Mouse (Mus musculus): ENCODE measurements around the gene Sult1a1.

Sult1a1 gene

GRCm38 (mm10) chr7:126625369-126625768 is 50.9 kb downstream of the Sult1a1 start:
- peak; percentile 71 for DNase-seq (ENCODE audit: extremely low read depth, low read depth)

DNA sequence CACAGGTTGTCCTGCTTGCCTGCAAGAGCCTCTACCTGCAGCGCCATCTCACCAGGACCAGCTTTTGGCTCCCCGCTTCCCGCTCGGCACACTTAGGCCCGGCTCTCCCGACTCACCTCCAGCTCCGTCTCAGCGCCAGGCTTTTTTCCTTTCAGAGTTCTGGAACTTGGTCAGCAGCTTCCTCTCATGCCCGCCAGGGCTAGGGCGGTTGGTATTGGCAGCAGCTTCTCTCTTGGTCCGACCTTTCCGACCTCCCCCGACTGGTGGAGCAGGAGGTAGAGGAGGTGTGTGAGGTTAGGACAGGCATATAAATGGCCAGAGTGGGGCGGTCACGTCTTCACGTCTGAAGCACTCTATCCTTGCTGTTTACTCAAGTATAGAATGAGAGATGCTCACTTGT is 51.5 kb downstream of the Sult1a1 start:
- DNase-seq (ENCODE audit: extremely low read depth, low read depth), result no peak

DNA sequence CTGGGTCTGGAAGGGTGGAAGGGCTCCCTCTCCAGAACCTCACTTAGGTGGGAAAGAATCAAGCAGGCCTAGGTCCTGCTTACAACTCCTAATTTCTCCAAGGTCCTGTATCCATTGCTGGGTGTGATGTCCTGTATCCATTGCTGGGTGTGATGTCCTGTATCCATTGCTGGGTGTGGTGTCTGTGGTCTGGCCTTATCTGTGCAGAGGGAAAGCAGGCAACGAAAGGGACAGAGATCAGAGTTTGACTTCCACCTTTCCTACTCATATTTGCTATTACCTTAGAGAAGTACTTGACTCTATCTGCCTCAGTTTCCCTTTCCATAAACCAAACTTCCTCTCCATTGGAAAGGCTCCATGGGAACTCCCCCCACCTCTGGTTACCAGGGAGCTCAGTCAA is 52.9 kb downstream of the Sult1a1 start:
- peak; percentile 50 for DNase-seq (ENCODE audit: extremely low read depth, low read depth)

Data from MEL-GATA-1-ER (cell line).